Comparison of ENCODE assay signal across 15 mouse cellular contexts in genomic region chr2:173810036-173810850, GRCm38 (mm10).
DNase-seq lines count a peak whose midpoint lies in the region; ATAC-seq lines count a peak whose summit lies in the region.
"Had no signal": no experiment of that assay in that cellular context is flagged by ENCODE, and none has a peak within 500 bp of the region (broad histone marks: within the 10 kb centered on the region; RNA-seq: fewer than 3 reads in every experiment).

No protein-coding gene starts in this region.

- ATAC-seq in forebrain, embryonic 11.5 days (replicated peaks; ENCODE audit: low FRiP score), result no peak
- no peak for ATAC-seq in forebrain, embryonic 15.5 days (replicated peaks)
- ATAC-seq: midbrain, embryonic 16.5 days had no signal

- WGBS in forebrain, embryonic 11.5 days, result 85% methylated on average over 15 of the region's 15 CpGs
- WGBS in forebrain, embryonic 15.5 days, result 62% methylated on average over 15 of the region's 15 CpGs

- intact Hi-C loops in gastrocnemius, postnatal 14 days (cut with DNase I; ENCODE audit: low total_unique reads), result no loop called here
- intact Hi-C loops in heart, postnatal 25 days (cut with DNase I), result no loop called here
- intact Hi-C loops in left cerebral cortex, postnatal 4 days (cut with DNase I), result no loop called here

- no peaks in the 10 kb centered on the region for H3K9me3 ChIP-seq in forebrain, embryonic 11.5 days (ENCODE audit: control insufficient read depth, low read length)
- no peaks in the 10 kb centered on the region for H3K9me3 ChIP-seq in forebrain, embryonic 15.5 days
- H3K9me3 ChIP-seq: hindbrain, embryonic 12.5 days had no signal

- H3K27ac ChIP-seq in forebrain, embryonic 11.5 days (ENCODE audit: low read depth, low read length), result no peak overlapping the region
- H3K27ac ChIP-seq in forebrain, embryonic 15.5 days (replicated peaks), result no peak overlapping the region
- H3K27ac ChIP-seq: hindbrain, embryonic 12.5 days; macrophage had no signal

- no peaks in the 10 kb centered on the region for H3K27me3 ChIP-seq in forebrain, embryonic 11.5 days (ENCODE audit: control insufficient read depth, insufficient read depth, low read length)
- H3K27me3 ChIP-seq in forebrain, embryonic 15.5 days, result no peaks in the 10 kb centered on the region
- H3K27me3 ChIP-seq: hindbrain, embryonic 12.5 days had no signal

- no peak overlapping the region for H3K4me2 ChIP-seq in forebrain, embryonic 11.5 days (ENCODE audit: low read depth, low read length, severe bottlenecking)
- H3K4me2 ChIP-seq in forebrain, embryonic 15.5 days (replicated peaks), result no peak overlapping the region
- H3K4me2 ChIP-seq: hindbrain, embryonic 12.5 days had no signal

- H3K36me3 ChIP-seq in forebrain, embryonic 11.5 days (ENCODE audit: control insufficient read depth, insufficient read depth, low read length), result no peaks in the 10 kb centered on the region
- no peaks in the 10 kb centered on the region for H3K36me3 ChIP-seq in forebrain, embryonic 15.5 days
- H3K36me3 ChIP-seq: hindbrain, embryonic 12.5 days had no signal

- no peak overlapping the region for H3K4me3 ChIP-seq in forebrain, embryonic 11.5 days (ENCODE audit: low read depth, low read length)
- H3K4me3 ChIP-seq in forebrain, embryonic 15.5 days, result no peak overlapping the region
- H3K4me3 ChIP-seq: hindbrain, embryonic 12.5 days had no signal

- H3K4me1 ChIP-seq in forebrain, embryonic 11.5 days (replicated peaks; ENCODE audit: control insufficient read depth, insufficient read depth, low read length), result no peaks in the 10 kb centered on the region
- H3K4me1 ChIP-seq in forebrain, embryonic 15.5 days, result no peaks in the 10 kb centered on the region
- H3K4me1 ChIP-seq: hindbrain, embryonic 12.5 days had no signal

- DNase-seq in forebrain, embryonic 11.5 days (ENCODE audit: low spot score), result peak; percentile 49
- peak; percentile 23 for DNase-seq in 3T3-L1 (ENCODE audit: low read depth, low spot score)
- DNase-seq in gastrocnemius, postnatal 14 days, result peak; percentile 69
- DNase-seq in heart, postnatal 25 days (ENCODE audit: low spot score), result peak; percentile 66
- DNase-seq in spleen, adult 12 weeks (ENCODE audit: low spot score), result no peak
- DNase-seq in layer of hippocampus, adult 11-12 months (ENCODE audit: low spot score), result no peak
- DNase-seq in left cerebral cortex, postnatal 4 days, result no peak
- DNase-seq: cerebellum, adult 2 months; kidney, adult 8-10 months; right cerebral cortex, adult 18-20 months; thymus, postnatal 25 days had no signal

- H3K9ac ChIP-seq in forebrain, embryonic 11.5 days (ENCODE audit: low read length), result no peak overlapping the region
- H3K9ac ChIP-seq in forebrain, embryonic 15.5 days (replicated peaks), result no peak overlapping the region
- H3K9ac ChIP-seq: hindbrain, embryonic 12.5 days had no signal

Comparison
In these comparisons a context has a peak if more than half of its experiments do, and no peak if none do; other contexts are left out.
1. DNase-seq: peak in forebrain, embryonic 11.5 days (single experiment), 3T3-L1 (single experiment), gastrocnemius, postnatal 14 days (single experiment) and heart, postnatal 25 days (single experiment); none in spleen, adult 12 weeks (single experiment), layer of hippocampus, adult 11-12 months (single experiment) and left cerebral cortex, postnatal 4 days (single experiment).